Mouse (Mus musculus) fibroblast of lung, adult 2 months (primary cell): ENCODE results near the gene Sult1d1.
"Not testable (repeated sequence)": the region's sequence is repeated elsewhere in the genome, so short reads cannot be mapped to it uniquely, and the experiment has no call there.

Experiments
- DNase-seq: peaks from one replicate; pipeline ENCODE4 v3.0.0-alpha.2; 2011; ENCODE audit warnings: low read depth

Gene Sult1d1

GRCm38 (mm10) chr5:87568845-87569244 lies at the start of gene Sult1d1:
Sult1d1 (minus strand) TSS chr5:87569027.
- DNase-seq, result no peak

DNA sequence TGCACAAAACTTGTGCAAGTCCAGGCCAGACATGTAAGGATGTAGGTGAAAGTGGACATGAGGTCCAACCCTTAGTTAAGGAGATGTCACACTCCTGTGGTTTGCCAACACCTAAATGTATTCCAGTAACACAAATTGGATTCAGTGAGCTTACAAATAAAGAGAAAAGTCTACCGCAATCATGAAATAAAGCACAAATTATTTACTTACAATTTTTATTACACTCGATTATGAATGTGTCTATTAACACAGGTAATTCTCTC lies 46.2 kb upstream of the Sult1d1 start:
- DNase-seq, result no peak

DNA sequence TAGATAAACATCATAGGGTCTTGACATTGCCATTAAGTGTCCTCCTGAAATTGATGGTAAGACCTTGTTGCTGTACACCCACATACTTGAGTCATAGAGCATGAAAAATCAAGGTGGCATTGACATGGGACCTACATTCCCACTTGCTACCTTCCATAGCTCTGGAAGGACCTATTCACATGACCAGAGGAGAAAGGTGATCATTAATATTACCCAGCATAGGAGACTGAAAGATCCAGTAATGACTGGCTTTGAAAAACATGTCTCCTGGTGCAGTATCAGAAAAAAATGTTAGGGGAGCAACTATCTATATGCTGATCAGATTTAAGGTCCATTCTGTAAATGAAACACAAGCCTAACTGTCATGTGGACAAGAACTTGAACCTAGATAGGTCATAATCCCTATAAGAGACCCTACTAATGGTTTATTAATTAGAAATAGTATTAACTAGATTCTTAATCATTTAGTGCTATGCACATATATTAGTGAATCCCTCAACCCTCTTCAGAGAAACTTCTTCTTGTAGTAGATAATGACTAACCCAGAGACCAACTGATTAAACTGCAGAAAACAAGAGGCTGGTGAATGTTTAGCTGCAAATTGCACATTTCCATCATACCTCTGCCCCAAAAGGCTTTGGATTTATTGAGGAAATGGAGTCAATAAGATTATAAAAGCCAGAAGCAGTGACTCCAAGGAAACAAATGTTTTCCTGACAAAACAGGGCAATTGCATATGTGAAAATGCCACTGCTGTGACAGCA lies 45.7 kb upstream of the Sult1d1 start:
- no peak for DNase-seq

- DNase-seq, result no peak
Observed at GRCm38 (mm10) chr5:87601018-87601417, 32.2 kb upstream of the Sult1d1 start.

DNA sequence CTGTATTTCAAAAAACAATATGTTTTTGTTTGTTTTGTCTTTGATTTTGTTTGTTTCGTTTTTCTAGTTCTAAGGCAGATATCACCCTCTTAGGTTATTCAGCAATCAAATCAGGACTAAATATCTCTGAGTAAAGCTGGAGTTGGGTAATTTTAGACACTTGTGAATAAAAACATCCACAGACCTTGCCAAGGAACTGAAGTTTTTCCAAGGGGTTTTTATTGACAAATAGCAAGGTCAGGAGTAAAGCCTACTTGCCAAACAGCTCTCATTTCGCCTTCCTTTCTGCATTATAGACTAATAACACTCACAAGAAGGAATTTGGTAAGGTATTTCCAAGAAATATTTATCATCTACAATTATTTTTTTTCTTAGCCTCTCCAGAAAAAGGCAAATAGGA lies 29.1 kb upstream of the Sult1d1 start:
- DNase-seq, result no peak

DNA sequence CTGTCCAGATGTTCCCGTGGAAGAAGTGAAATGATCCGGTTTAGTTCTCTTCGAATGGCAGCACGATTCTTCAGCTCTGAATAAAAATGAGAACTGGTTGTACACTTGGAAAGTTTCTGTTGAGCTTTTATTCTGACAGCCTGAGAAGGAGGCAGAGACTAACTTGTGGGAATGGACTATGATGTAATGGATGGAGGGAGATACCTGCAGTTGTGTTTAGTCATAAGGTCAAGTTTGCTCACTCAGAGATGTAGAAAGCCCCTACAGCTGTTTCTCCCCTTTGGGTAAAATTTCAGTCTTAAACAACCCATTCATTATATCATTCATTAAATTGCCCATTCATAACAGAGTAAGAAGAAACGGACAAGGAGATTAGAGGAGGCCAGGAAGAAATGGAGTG lies 22.7 kb upstream of the Sult1d1 start, which contains the start of gene Sult1e1:
Gene Sult1e1, minus strand, starts transcription at position 101 of the 400 bp plus-strand sequence.
- DNase-seq, result no peak

DNA sequence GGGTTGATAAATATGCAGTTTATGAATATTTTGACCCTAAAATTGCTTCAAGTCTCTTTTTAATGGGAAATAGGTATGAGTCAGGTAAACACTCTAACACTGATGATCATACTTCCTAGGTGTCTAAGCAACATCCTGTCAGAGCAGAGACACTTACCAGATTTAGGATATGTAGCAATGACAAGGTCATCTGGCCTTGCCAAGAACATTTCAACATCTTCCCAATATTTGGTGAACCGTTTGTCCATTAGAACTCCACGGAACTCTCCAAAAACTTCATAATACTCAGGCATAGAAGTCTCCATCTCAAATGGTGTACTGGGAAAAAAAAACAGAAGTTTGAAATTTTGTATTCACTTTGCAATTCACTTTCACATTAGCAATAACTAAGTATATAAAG lies 21.1 kb upstream of the Sult1d1 start:
- no peak for DNase-seq

DNA sequence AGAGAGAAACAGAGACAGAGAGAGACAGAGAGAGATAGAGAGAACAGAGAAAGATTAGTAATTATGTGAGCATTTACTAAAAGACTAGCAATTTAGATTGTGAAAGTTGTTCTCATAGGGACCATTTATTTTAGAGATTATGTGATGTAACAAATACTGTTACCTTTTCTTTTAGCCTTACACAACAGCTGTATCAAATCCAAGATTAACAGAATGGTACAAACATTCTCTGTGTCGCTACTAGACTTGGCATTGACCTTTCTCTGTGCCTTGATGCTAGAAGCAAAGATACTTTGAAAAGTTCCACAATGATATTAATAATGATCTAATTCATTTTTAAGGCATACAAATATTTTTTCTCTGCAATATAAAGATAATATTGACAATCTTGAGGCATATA lies 11.6 kb upstream of the Sult1d1 start:
- no peak for DNase-seq

GRCm38 (mm10) chr5:87574174-87574573 lies 5.3 kb upstream of the Sult1d1 start:
- no peak for DNase-seq

- DNase-seq, result no peak
Observed at GRCm38 (mm10) chr5:87573490-87573889, 4.7 kb upstream of the Sult1d1 start.

- DNase-seq, result no peak
Observed at GRCm38 (mm10) chr5:87572781-87573180, 4.0 kb upstream of the Sult1d1 start.

- DNase-seq, result no peak
Observed at GRCm38 (mm10) chr5:87567306-87567705, 1.5 kb downstream of the Sult1d1 start.

DNA sequence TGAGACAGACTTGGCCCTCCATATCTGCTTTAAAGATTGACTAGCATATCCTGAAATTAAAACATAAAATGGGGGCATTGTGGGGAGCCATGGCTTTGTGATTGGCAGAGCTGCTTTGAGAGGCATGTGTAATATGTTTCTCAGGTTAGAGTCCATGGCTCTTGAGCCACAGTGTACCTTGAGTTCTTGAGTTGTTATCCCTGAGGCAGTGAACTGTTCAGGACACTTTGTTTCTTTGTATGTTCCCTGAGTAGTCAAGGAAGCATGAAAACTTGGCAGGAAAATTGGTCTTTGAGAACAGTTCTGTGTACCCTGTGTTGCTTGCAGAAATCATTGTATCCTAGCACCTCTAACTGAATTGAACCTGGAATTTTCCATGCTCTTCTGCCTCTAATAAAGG lies 5.9 kb downstream of the Sult1d1 start:
- no peak for DNase-seq

DNA sequence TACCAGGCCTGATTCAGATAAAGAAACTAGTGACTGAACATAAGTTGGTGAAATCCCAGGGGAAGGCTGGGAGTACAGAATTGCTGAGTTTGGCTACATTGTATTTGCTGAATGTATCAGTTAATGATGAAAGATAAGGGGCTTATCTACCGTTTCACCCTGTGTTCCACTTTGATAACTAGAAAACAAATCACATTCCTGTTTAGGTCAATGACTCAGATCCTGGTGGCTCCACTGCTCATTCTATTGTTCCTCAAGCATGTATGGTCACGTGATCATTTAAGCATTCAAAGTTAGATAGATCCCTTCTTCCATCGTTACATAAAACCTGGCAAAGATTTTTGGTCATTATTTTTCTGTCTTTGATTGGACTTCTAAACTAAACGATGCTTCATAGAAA lies 6.3 kb downstream of the Sult1d1 start:
- DNase-seq, result no peak

DNA sequence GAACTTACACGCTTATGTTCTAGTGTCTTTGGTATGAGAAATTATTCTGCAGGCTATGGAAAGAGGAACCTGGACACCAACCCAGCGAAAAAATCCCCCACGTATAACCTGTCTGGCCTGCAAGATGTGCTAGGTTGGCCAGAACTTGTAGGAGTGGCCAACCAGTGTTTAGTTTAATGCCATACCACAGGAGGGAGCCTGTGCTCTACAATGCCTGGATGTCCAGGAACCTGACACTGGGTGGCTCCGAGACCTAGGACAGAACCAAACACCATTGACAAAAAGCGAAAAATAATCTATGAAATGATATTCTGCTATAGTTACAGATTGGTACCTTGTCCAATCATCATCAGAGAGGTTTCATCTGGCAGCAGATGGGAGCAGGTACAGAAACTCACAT lies 8.7 kb downstream of the Sult1d1 start:
- no peak for DNase-seq

DNA sequence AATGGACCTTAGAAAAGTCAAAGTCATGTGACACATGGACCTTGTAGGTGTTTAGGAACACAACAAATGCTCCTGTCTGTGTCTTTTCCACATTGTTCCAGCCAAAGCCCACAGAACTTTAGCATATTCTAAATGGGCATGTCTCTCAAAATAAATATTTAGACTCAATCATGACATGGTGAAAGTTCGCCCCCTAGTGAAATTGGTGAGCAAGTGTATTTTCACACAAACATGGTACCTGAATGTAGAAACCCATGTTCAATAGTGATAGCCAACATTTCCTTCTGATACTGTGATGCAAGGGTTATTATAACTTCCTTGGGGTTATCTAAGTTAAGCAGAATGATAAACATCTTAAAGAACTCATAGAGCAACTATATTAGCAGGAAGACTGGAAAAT lies 17.9 kb downstream of the Sult1d1 start:
- no peak for DNase-seq

- no peak for DNase-seq
Observed at GRCm38 (mm10) chr5:87538111-87538510, 30.7 kb downstream of the Sult1d1 start, which contains the start of gene Sult1b1. Sult1b1 (minus strand) TSS chr5:87538195.

GRCm38 (mm10) chr5:87535994-87536644 lies 32.7 kb downstream of the Sult1d1 start:
- DNase-seq, result no peak

DNA sequence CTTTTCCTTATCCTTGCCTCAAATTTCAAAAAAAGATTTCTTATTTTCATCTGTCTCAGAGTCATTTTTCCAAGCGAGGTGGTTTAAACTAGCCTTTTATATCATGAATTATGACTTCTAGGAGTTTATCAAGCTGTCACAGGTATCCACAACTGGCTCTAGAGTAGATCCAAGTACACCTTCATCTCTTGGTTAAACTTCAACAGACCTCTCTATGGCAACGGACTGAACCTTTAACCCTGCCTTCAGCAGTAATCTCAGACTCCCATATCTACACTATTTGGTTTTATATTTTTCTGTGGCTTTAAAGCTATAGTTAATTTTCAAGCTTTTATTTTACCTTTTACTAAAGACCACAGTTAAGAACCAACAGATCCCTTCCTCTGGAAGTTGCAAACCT lies 36.5 kb downstream of the Sult1d1 start:
- DNase-seq, result no peak

DNA sequence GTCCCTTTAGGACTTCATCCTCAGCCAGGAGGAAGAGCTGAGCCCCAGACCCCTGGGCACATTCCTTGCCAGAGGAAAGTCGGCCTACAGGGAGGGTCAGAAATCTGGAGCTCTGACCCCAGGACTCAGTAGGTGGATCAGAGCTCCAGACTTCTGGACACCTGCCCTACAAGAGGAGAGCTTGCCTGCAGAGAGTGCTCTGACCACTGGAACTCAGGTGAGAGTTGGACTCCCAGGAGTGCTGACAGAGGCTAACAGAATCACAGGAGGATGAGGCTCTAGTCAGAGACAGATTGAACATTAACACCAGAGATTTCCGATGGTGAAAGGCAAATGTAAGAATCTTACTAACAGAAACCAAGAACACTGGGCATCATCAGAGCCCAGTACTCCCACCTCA lies 45.3 kb downstream of the Sult1d1 start:
- DNase-seq, result not testable (repeated sequence)

DNA sequence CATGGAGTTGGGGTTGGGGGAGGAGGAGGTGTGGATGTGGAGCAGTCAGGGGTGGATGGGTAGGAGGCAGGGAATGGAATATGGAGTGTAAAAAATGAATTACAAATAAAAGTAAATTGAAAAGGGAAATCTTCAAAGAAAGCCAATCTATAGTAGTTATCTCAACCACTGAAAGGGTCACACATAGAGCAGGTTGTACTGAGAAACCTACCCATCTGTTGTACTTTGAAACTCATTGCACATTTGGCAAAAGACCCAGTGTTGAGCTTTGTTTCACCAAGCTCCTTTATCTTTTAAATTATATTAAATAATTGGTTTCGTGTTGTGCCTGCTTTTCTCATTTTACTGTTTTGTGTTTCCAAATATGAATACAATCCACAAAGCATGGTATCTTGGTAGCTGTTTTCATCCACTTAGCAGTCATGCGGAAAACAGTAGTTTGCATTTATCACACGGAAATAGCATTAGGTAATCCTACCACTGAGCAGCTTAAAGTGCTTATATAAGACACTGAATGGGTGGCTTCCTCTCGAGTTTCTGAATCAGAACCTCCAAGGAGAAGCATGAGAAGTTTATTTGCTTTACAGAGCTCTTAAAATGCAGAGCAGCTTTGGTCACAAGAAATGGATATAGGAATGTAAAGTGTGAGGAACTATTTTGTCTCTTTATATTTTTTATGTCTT lies 62.9 kb downstream of the Sult1d1 start:
- DNase-seq, result no peak
